Comparison of ENCODE assay signal across 15 mouse cellular contexts in the genomic region with DNA sequence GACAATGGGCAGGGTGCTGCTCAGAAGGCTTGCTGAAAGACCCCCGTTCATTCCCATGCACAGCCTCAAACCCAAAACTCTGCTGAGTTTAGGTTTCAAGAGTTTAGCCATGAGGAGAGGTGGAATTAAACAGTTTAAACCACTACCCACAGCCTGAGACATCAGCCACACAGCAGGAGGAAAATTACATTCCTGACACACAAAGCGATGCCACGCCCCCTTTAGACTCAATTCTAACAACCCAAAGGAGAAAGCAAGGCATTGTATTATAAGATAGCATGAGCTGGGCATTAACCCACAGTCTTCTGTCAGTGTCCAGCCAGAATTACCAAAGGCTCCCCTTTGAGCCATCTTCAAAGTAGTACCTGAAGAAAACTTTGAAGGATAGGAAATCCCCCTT. TPM values are rescaled to one million over a fixed set of nuclear protein-coding genes. Genes with fewer than 3 reads are reported as not detected.
A peak's percentile ranks its signal among the peaks of the same experiment; 100 is the strongest.
DNase-seq lines count a peak whose midpoint lies in the region; ATAC-seq and TF ChIP-seq lines count a peak whose summit lies in the region.
"Had no signal": no experiment of that assay in that cellular context is flagged by ENCODE, and none has a peak within 500 bp of the region (broad histone marks: within the 10 kb centered on the region; RNA-seq: fewer than 3 reads in every experiment).

No protein-coding gene starts in this region.

- no peak overlapping the region for H3K27ac ChIP-seq in heart, embryonic 12.5 days (ENCODE audit: poor library complexity, severe bottlenecking)
- no peak overlapping the region for H3K27ac ChIP-seq in forebrain, embryonic 12.5 days
- H3K27ac ChIP-seq in hindbrain, embryonic 16.5 days (ENCODE audit: low read depth, low read length), result no peak overlapping the region
- H3K27ac ChIP-seq in neural tube, embryonic 14.5 days (ENCODE audit: low read depth, low read length), result no peak overlapping the region
- no peak overlapping the region for H3K27ac ChIP-seq in stomach, postnatal 0 days (replicated peaks)
- H3K27ac ChIP-seq: heart, embryonic 15.5 days; liver, embryonic 13.5 days had no signal

- no peaks in the 10 kb centered on the region for H3K9me3 ChIP-seq in heart, embryonic 12.5 days (replicated peaks)
- H3K9me3 ChIP-seq in forebrain, embryonic 12.5 days, result no peaks in the 10 kb centered on the region
- no peaks in the 10 kb centered on the region for H3K9me3 ChIP-seq in hindbrain, embryonic 16.5 days (ENCODE audit: control insufficient read depth, low read length)
- H3K9me3 ChIP-seq in neural tube, embryonic 14.5 days (ENCODE audit: control insufficient read depth, low read length), result no peaks in the 10 kb centered on the region
- no peaks in the 10 kb centered on the region for H3K9me3 ChIP-seq in stomach, postnatal 0 days (ENCODE audit: control insufficient read depth, low read length)
- H3K9me3 ChIP-seq: heart, embryonic 15.5 days; liver, embryonic 13.5 days had no signal

- H3K9ac ChIP-seq in heart, embryonic 12.5 days, result no peak overlapping the region
- H3K9ac ChIP-seq in forebrain, embryonic 12.5 days, result no peak overlapping the region
- H3K9ac ChIP-seq in hindbrain, embryonic 16.5 days (ENCODE audit: low read depth, low read length), result no peak overlapping the region
- H3K9ac ChIP-seq in neural tube, embryonic 14.5 days (replicated peaks; ENCODE audit: low read depth, low read length), result no peak overlapping the region
- no peak overlapping the region for H3K9ac ChIP-seq in stomach, postnatal 0 days (ENCODE audit: low read length)
- H3K9ac ChIP-seq: heart, embryonic 15.5 days; liver, embryonic 13.5 days had no signal

- no peak for TF ChIP-seq EP300 in stomach, postnatal 0 days (optimal IDR thresholded peaks at IDR 0.05)

- H3K36me3 ChIP-seq in heart, embryonic 12.5 days, result no peaks in the 10 kb centered on the region
- no peaks in the 10 kb centered on the region for H3K36me3 ChIP-seq in forebrain, embryonic 12.5 days (replicated peaks)
- H3K36me3 ChIP-seq in hindbrain, embryonic 16.5 days (ENCODE audit: control insufficient read depth, insufficient read depth, low read length), result no peaks in the 10 kb centered on the region
- no peaks in the 10 kb centered on the region for H3K36me3 ChIP-seq in neural tube, embryonic 14.5 days (ENCODE audit: control insufficient read depth, insufficient read depth, low read length)
- no peaks in the 10 kb centered on the region for H3K36me3 ChIP-seq in stomach, postnatal 0 days (ENCODE audit: control insufficient read depth, insufficient read depth, low read length)
- H3K36me3 ChIP-seq: heart, embryonic 15.5 days; liver, embryonic 13.5 days had no signal

- H3K4me2 ChIP-seq in heart, embryonic 12.5 days, result 0 out of 2 replicates have a peak overlapping the region, but pooled peaks have one; percentile 2
- peak overlapping the region; percentile 81 for H3K4me2 ChIP-seq in forebrain, embryonic 12.5 days
- peak overlapping the region; percentile 70 for H3K4me2 ChIP-seq in hindbrain, embryonic 16.5 days (ENCODE audit: low read length)
- H3K4me2 ChIP-seq in neural tube, embryonic 14.5 days (ENCODE audit: low read depth, low read length), result peak overlapping the region; percentile 58
- H3K4me2 ChIP-seq in stomach, postnatal 0 days (replicated peaks; ENCODE audit: low read depth), result no peak overlapping the region; the same call in 1 of the 2 replicates
- H3K4me2 ChIP-seq: heart, embryonic 15.5 days; liver, embryonic 13.5 days had no signal

- no peak overlapping the region for H3K4me3 ChIP-seq in heart, embryonic 12.5 days
- H3K4me3 ChIP-seq in forebrain, embryonic 12.5 days (replicated peaks), result no peak overlapping the region
- H3K4me3 ChIP-seq in hindbrain, embryonic 16.5 days (ENCODE audit: low read length), result no peak overlapping the region
- peak overlapping the region; percentile 12; the same call in 1 of the 2 replicates for H3K4me3 ChIP-seq in neural tube, embryonic 14.5 days (ENCODE audit: low read depth, low read length)
- H3K4me3 ChIP-seq in stomach, postnatal 0 days (ENCODE audit: low read depth, low read length), result no peak overlapping the region
- H3K4me3 ChIP-seq: heart, embryonic 15.5 days; liver, embryonic 13.5 days had no signal

- DNase-seq in heart, postnatal 4 days, result no peak
- no peak for DNase-seq in kidney, adult 11 months
- DNase-seq in stomach, postnatal 0 days (ENCODE audit: low spot score), result no peak
- DNase-seq in layer of hippocampus, adult 11-12 months (ENCODE audit: low spot score), result no peak
- DNase-seq: adrenal gland, postnatal 25 days; cerebellum, adult 11 months; liver, embryonic 13.5 days; lung, postnatal 36 days had no signal

- peaks cover 58% of the 10 kb centered on the region for H3K4me1 ChIP-seq in heart, embryonic 12.5 days (replicated peaks)
- peaks cover 63% of the 10 kb centered on the region for H3K4me1 ChIP-seq in forebrain, embryonic 12.5 days
- peaks cover 45% of the 10 kb centered on the region for H3K4me1 ChIP-seq in hindbrain, embryonic 16.5 days (ENCODE audit: control insufficient read depth, insufficient read depth, low read depth, low read length)
- H3K4me1 ChIP-seq in neural tube, embryonic 14.5 days (ENCODE audit: control insufficient read depth, insufficient read depth, low read length), result peaks cover 50% of the 10 kb centered on the region
- peaks cover 13% of the 10 kb centered on the region; the same call in 1 of the 2 replicates for H3K4me1 ChIP-seq in stomach, postnatal 0 days (replicated peaks; ENCODE audit: control insufficient read depth, insufficient read depth)

- ATAC-seq in heart, embryonic 12.5 days (ENCODE audit: insufficient number of reproducible peaks, low FRiP score), result no peak
- ATAC-seq in forebrain, embryonic 12.5 days (ENCODE audit: low FRiP score), result no peak
- ATAC-seq in hindbrain, embryonic 16.5 days, result no peak
- ATAC-seq in neural tube, embryonic 14.5 days (ENCODE audit: low read depth), result no peak
- no peak for ATAC-seq in stomach, postnatal 0 days (ENCODE audit: low FRiP score, low TSS enrichment)
- ATAC-seq: intestine, embryonic 16.5 days; Patski had no signal

- no peaks in the 10 kb centered on the region for H3K27me3 ChIP-seq in heart, embryonic 12.5 days (replicated peaks)
- H3K27me3 ChIP-seq in forebrain, embryonic 12.5 days, result no peaks in the 10 kb centered on the region
- H3K27me3 ChIP-seq in hindbrain, embryonic 16.5 days (replicated peaks; ENCODE audit: control insufficient read depth, insufficient read depth, low read length), result no peaks in the 10 kb centered on the region
- no peaks in the 10 kb centered on the region for H3K27me3 ChIP-seq in neural tube, embryonic 14.5 days (ENCODE audit: control insufficient read depth, insufficient read depth, low read length)
- H3K27me3 ChIP-seq in stomach, postnatal 0 days (ENCODE audit: control insufficient read depth, insufficient read depth, low read length), result no peaks in the 10 kb centered on the region
- H3K27me3 ChIP-seq: heart, embryonic 15.5 days; Patski had no signal

- no peak for TF ChIP-seq CTCF in stomach, postnatal 0 days (IDR thresholded peaks at IDR 0.05; ENCODE audit: low read depth)

- 77% methylated on average over 3 of the region's 3 CpGs for WGBS in heart, embryonic 12.5 days
- WGBS in forebrain, embryonic 12.5 days, result 18% methylated on average over 3 of the region's 3 CpGs
- 18% methylated on average over 3 of the region's 3 CpGs for WGBS in hindbrain, embryonic 16.5 days
- WGBS in neural tube, embryonic 14.5 days, result 26% methylated on average over 3 of the region's 3 CpGs
- 51% methylated on average over 3 of the region's 3 CpGs for WGBS in stomach, postnatal 0 days

RNA-seq across cellular contexts. Expression of a gene that starts 3.0 kb away (rescaled TPM):
- polyA plus RNA-seq in heart, embryonic 12.5 days (2016; fragmentation: Nextera tagmentation; extraction: Ambion mirVana), result 28.4 and 30.3 TPM in 2 replicates
- total RNA-seq in heart, postnatal 4 days (2021), result 10 to 100 TPM; 62.8 to 67.7 TPM
- 33.3 and 36.4 TPM in 2 replicates for polyA plus RNA-seq in forebrain, embryonic 12.5 days (2016; fragmentation: Nextera tagmentation; extraction: Ambion mirVana)
- 24.9 TPM in 2 replicates for polyA plus RNA-seq in hindbrain, embryonic 16.5 days (2015; fragmentation: Nextera tagmentation; extraction: Ambion mirVana)
- polyA plus RNA-seq in neural tube, embryonic 14.5 days (2014; fragmentation: Nextera tagmentation; extraction: Ambion mirVana), result 29.1 and 30.2 TPM in 2 replicates
- 20.6 and 22.9 TPM in 2 replicates for polyA plus RNA-seq in stomach, postnatal 0 days (2015; fragmentation: Nextera tagmentation; extraction: Ambion mirVana)
